Mouse (Mus musculus) thymus, postnatal 36 days (tissue): ENCODE results near the gene Emc8.
A peak's percentile ranks its signal among the peaks of the same experiment; 100 is the strongest.

Experiments used
- DNase-seq, 2 experiments: peaks; one replicate each; pipeline ENCODE4 v3.0.0; 2022; ENCODE audit warnings: mixed read lengths in 2 of 2

Emc8 gene

GRCm38 (mm10) chr8:120668374-120668905, at the start of gene Emc8:
TSS of gene Emc8 (minus strand) at chr8:120668573.
- no peak for DNase-seq

DNA sequence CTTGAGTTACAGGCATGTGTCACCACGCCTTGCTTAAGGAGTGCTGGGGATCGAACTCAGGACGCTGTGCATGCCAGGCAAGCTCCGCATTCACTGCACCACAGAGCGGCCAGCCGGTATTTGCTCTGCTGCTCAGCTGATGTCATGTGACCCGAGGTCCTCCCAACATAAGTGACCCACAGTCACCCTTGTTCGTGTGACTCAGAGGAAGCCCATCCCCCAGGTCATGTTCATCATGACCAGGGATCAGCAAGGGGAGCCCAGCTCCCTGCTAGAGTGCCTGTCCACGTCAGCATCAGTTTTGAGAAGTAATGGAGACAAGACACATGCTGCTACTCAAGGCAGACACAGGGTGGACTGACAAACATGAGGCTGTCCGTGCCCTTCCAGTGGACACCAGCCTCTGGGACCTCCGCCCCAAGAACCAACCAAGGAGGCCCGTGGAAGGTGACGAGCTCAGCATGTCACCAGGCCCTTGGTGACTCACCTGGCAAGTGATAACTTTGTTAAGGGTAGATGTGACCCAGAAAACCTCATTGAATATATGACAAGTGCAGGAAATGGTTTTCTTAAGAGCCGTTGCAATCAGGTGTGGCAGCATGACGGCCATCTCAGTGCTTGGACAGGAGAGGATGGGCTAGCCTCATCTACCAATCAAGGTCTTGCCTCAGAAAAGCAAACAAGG, 47.8 kb upstream of the Emc8 start:
- DNase-seq = no peak

GRCm38 (mm10) chr8:120715200-120715599, 46.8 kb upstream of the Emc8 start:
- DNase-seq = no peak

GRCm38 (mm10) chr8:120709176-120709575, 40.8 kb upstream of the Emc8 start:
- no peak for DNase-seq

DNA sequence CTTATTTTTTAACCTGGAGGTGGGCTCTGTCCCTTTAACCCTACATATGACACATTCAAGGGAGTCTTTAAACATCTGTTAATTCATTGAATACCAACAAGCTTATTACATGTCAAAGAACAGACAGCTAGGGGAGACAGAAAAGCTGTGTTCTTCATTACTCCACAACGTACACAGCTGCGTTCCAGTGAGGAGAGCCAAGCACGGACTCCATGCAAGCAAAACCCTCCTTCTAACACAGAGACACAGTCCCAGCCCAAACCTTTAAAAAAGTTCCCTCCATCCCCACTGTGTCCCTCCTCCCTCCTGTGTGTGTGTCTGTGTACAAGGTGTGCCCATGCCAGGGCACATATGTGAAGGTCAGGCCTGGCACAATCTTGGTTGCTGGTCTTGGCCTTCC, 37.8 kb upstream of the Emc8 start:
- no peak for DNase-seq

DNA sequence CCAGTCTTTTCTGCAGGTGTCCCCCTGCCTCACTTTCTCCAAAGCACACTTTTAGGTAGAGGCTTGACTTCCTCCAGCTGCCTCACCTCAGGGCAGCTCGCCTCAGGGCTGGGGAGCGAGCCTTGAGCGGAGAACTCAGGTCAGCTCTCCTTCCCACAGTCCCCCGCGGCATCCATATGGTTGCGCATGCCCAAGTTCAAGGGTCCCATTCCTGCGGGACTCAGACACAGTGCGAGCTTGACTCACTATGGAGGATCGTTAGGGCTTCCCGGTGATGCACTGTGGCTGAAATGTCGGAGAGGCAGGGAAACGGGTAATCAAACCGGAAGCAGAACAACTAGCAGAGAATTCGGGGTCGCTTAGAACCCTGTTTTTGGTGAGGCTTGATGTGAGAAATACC, 36.8 kb upstream of the Emc8 start:
- DNase-seq = no peak

DNA sequence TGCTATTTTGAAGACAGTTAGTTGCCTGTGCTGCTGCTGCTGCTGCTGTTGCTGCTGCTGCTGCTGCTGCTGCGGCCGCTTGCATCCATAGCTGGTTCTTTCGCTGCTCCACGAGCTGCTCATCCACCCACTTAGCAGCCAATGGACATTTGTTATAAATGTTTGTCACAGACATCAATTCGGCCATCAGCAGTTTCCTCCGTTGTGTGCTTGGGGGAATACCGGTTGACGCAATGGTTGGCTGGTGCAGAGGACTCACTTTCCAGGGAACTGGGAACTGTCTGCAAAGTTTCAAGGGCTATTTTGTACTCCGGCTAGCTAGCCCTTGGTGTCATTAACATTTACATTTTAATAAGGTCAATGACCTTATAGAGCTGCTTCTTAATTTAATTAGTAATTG, 35.8 kb upstream of the Emc8 start:
- no peak for DNase-seq

DNA sequence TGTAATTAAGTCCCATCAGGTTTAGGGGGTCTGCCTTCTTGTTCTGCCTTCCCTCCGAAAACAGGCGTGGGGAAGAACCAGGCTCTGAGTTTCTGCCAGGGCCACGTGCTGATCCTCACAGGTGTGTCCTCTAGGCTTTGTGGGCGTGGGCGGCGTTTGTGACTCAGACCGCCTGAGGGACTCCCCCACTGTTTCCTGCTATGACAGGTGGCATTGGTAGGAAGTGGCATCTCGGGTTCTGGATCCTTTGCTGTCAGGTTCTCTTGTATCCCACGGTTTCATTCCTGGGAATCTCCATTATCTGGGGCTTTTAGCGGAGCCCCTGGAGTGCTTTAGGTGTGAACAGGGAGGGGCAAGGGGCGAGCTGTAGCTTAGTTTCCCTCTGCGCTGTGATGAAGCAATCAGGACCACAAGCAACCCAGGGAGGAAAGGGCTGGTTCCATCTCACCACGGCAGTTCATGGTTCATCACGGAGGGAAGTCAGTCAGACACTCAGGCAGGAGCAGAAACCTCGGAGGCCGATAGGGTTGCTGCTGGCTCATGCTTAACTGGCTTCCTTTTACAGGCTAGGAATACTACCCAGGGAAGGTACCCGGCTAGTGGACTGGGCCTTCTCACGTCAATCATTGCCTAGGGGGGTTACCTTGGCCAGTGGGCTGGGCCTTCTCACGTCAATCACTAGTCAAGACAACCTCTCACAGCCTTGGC, 33.5 kb upstream of the Emc8 start:
- peak; percentile 82 to 88 for DNase-seq

DNA sequence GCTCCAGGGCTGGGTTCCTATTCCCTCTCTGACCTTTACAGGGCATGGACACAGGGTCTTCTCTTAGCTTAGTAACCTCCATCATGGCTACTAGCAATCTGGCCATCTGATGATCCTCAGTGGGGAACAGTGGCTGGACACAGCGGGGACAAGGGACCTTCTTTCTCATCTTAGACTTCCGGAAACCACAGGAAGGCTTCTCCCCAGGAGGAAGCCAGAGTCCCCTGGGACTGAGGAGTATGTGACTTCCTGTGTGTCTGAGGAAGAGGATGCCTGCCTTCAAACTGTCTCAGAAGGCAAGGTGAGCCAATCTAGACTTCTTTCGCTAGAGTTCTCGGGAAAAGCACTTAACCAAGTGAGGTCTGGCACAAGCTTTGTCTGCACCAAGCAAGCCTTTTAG, 31.7 kb upstream of the Emc8 start:
- no peak for DNase-seq

- no peak for DNase-seq
These were observed 31.2 kb upstream of the Emc8 start for GRCm38 (mm10) chr8:120699565-120699964.

DNA sequence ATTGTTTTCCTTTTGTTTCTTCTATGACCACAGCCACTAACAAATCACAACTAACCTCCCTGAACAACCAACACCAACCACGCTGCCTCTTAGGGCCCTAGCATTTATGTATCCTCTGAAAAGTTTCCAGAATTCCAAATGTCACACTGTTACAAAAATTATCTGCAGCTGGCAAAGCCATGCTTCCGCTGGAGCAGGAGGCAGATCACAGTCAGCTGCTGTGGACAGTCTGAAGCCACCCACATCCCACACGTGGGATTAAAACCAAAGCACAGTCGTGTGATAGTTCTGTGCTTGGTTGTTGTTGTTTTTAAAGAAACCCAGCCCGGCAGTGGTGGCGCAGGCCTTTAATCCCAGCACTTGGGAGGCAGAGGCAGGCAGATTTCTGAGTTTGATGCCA, 30.7 kb upstream of the Emc8 start:
- DNase-seq = no peak

- no peak for DNase-seq
These were observed 30.1 kb upstream of the Emc8 start for GRCm38 (mm10) chr8:120698426-120698825.

DNA sequence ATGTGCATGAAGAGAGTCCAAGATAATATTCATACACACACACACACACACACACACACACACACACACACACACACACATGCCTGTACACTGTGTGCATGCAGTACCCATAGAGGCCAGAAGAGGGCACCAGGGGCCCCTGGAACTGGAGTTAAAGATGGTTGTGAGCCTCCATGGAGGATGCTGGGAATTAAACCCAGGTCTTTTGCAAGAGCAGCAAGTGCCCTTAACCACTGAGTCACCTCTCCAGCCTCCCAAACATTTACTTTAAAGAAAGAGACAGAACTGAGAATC, 29.6 kb upstream of the Emc8 start:
- peak; percentile 47 to 48 for DNase-seq

GRCm38 (mm10) chr8:120697154-120697978, 29.0 kb upstream of the Emc8 start:
- DNase-seq = peak; percentile 78 to 86

DNA sequence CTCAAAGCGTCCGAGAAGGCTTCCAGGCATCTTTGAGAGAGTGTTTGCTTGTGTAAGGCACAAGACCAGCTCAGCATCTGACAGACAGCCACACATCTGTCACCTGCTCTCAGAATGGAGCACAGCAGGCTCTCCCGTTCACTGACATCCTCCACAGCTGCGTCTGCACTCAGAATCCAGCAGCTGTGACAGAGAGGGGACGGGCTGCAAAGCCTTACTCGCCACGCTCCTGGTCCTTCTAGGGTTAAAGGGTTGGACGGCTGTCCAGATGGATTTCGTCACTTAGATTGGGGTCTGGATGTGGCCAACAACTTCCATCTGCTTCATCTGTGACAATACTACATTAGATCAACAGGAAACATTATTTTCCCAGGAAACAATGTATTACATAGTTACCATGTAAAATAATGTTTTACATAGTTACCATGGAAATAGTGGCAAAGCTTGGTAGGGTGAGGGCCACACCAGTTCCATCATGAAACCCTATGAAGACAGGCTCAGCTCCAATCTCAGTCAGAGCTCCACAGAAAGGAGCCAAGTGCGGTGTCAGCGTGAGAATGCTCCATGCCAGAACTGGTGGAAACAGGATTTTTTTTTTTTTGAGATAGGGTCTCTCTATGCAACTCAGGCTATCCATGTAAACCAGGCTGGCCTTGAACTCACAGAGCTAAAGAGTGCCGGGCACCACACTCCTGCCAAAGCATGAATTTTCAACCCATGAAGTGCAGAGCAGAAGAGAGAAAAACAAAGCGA, 28.2 kb upstream of the Emc8 start:
- peak; percentile 68 to 84 for DNase-seq

- no peak for DNase-seq
These were observed 25.6 kb upstream of the Emc8 start for GRCm38 (mm10) chr8:120693861-120694493.

GRCm38 (mm10) chr8:120692934-120693333, 24.6 kb upstream of the Emc8 start:
- no peak for DNase-seq

- no peak for DNase-seq
These were observed 20.1 kb upstream of the Emc8 start for GRCm38 (mm10) chr8:120688511-120688910.

DNA sequence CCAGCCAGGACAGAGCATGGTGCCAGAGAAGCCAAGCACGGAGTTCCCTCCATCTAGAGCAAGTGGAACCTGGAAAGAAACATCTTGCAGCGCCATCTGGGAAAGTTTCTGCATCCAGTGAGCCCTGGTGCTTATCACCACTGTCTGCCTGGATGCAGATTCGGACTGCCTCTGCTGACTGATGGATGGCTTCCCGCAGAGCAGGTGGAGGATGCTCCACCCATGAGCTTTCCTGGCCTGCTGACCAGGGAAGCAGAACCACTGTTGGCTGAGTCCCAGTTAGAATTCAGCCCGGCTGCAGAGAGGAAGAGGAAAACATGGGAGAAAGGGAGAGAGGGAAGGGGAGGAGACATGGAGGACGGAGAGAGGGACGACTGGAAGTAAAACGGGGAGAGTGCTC, 19.4 kb upstream of the Emc8 start:
- DNase-seq = no peak

DNA sequence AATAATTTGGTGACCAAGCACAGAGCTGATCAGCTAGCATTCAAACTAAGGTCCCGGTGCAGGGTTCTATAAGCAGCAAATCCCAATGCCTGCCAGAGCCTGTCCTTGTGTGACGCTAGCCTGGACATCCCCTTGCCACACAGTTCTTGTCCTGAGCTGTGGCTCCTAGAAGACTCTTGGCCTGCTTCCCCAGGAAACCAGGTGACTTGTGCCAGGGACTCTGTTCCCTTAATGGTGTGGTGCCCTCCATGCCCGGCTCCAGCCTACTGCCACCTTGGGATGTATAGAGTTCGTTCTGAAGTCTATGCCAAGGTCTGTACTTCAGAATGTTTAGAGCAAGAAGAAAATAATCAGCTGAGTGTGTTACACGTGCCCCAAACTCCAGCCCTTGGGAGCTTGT, 18.2 kb upstream of the Emc8 start:
- no peak for DNase-seq

DNA sequence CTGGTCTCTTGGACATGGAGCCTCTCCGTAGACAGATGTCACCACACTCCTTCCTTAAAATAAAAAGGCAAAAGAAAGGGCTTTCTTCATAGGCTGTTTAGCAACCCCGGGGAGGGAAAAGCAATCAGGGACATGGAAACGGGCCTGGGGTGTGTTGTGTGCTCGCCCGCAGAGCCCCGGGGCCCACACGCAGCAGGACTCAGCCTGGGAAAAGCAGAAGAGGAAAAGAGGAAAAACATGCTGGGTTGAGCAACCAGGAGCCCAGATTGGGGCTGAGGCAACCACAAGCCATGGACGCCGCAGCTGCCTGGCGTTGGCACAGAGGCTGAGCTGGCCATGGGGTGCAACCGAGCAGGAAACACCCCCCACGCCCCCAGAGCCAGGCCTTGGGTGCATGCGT, 17.7 kb upstream of the Emc8 start:
- DNase-seq = no peak

DNA sequence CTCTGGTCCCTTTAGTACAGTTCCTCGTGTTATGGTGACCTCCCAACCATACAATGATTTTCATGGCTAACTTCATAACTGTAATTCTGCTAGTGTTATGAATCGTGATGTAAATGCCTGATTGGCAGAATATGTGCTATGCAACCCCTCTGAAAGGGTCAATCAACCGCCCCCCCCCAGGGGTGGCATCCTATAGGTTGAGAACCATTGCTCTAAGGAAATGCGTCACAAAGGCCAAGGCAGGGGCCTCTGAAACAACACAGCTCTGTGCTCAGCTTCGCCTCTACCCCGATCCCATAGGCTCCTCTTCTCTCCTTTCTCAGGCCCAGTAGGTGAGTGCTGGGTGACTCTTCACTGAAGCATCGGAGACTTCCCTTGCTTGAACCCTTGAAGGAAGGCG, 17.2 kb upstream of the Emc8 start:
- no peak for DNase-seq

DNA sequence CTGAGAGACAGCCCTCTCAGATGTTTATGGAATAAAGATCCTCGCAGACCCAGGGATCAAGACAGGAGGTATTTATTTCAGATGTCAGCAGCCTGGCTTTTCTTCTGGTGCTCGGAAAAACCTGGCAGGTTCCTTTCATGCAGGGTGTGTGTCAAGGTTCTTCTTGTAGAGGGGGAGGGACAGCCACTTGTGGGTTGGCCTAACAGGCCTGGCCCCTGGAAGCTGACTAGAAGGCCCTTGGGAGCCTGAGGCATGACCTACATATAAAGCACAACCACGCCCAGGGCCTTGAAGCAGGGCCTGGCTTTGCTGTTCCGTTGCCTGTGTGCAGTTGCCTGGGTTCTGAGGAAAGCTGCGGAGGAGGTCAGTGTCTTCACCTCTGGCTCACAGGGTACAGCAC, 16.7 kb upstream of the Emc8 start:
- no peak for DNase-seq
